Mouse (Mus musculus): ENCODE results near the gene Hcn1.

Hcn1 gene

GRCm38 (mm10) chr13:117602181-117602580 is at the start of gene Hcn1:
TSS of gene Hcn1 (plus strand) at chr13:117602320.
- peak; percentile 48 to 63 for DNase-seq

- no peak for DNase-seq
Measured at GRCm38 (mm10) chr13:117567251-117567650, 34.9 kb upstream of the Hcn1 start.

GRCm38 (mm10) chr13:117571747-117572146 is 30.4 kb upstream of the Hcn1 start:
- DNase-seq, result no peak

GRCm38 (mm10) chr13:117594494-117595182 is 7.5 kb upstream of the Hcn1 start:
- no peak for DNase-seq

GRCm38 (mm10) chr13:117595183-117595532 is 7.0 kb upstream of the Hcn1 start:
- no peak for DNase-seq

- no peak for DNase-seq
Measured at GRCm38 (mm10) chr13:117601331-117601965, 672 bp upstream of the Hcn1 start.

- no peak for DNase-seq
Measured at GRCm38 (mm10) chr13:117602617-117603358, 668 bp downstream of the Hcn1 start.

- no peak for DNase-seq
Measured at GRCm38 (mm10) chr13:117603421-117603820, 1.3 kb downstream of the Hcn1 start.

- DNase-seq, result peak in 1 of 2 experiments; percentile 43
Measured at GRCm38 (mm10) chr13:117604073-117604472, 2.0 kb downstream of the Hcn1 start.

- no peak for DNase-seq
Measured at GRCm38 (mm10) chr13:117604971-117605750, 3.0 kb downstream of the Hcn1 start.

GRCm38 (mm10) chr13:117611881-117612280 is 9.8 kb downstream of the Hcn1 start:
- no peak for DNase-seq

GRCm38 (mm10) chr13:117619544-117619943 is 17.4 kb downstream of the Hcn1 start:
- DNase-seq, result no peak

GRCm38 (mm10) chr13:117657501-117657900 is 55.4 kb downstream of the Hcn1 start:
- no peak for DNase-seq

- no peak for DNase-seq
Measured at GRCm38 (mm10) chr13:117658414-117659175, 56.5 kb downstream of the Hcn1 start.

- DNase-seq, result no peak
Measured at GRCm38 (mm10) chr13:117659511-117659910, 57.4 kb downstream of the Hcn1 start.

GRCm38 (mm10) chr13:117662661-117663060 is 60.5 kb downstream of the Hcn1 start:
- DNase-seq, result no peak

GRCm38 (mm10) chr13:117669303-117669702 is 67.2 kb downstream of the Hcn1 start:
- DNase-seq, result no peak

GRCm38 (mm10) chr13:117671851-117672250 is 69.7 kb downstream of the Hcn1 start:
- no peak for DNase-seq

GRCm38 (mm10) chr13:117676418-117676817 is 74.3 kb downstream of the Hcn1 start:
- no peak for DNase-seq

- DNase-seq, result no peak
Measured at GRCm38 (mm10) chr13:117687670-117688069, 85.5 kb downstream of the Hcn1 start.

- no peak for DNase-seq
Measured at GRCm38 (mm10) chr13:117694729-117695332, 92.7 kb downstream of the Hcn1 start.

GRCm38 (mm10) chr13:117705573-117705972 is 103.5 kb downstream of the Hcn1 start:
- DNase-seq, result no peak
